Mouse (Mus musculus) MEL (cell line): ENCODE measurements around the gene Gga1. TPM values are rescaled to one million over a fixed set of nuclear protein-coding genes. Genes with fewer than 3 reads are reported as not detected.

ENCODE experiments used
- DNase-seq: peaks from one replicate; pipeline ENCODE4 v3.0.0; 2011; ENCODE audit warnings: low read depth, low spot score
- H3K27ac ChIP-seq: 2 replicates; pipeline ENCODE4 v1.5.1; 2012; ENCODE audit warnings: low read depth, mild to moderate bottlenecking, control low read depth, low read length, moderate library complexity; ENCODE audit not compliant: control insufficient read depth
- H3K27me3 ChIP-seq, 2 experiments: fragments of 150-350 bp in 1 of 2; sonication (generic) in 1 of 2; 2 replicates each; pipeline ENCODE4 v1.6.1; 2012; ENCODE audit warnings: low read length in 2 of 2, mild to moderate bottlenecking in 2 of 2, improper control_type of control experiment in 1 of 2, moderate library complexity in 1 of 2; ENCODE audit not compliant: insufficient read depth in 2 of 2, control insufficient read depth in 1 of 2
- H3K36me3 ChIP-seq, 2 experiments: 2 replicates each; pipeline ENCODE4 v1.6.1; 2012 to 2014; ENCODE audit warnings: low read length in 2 of 2, improper control_type of control experiment in 1 of 2, inconsistent platforms in 1 of 2, mild to moderate bottlenecking in 1 of 2; ENCODE audit not compliant: insufficient read depth in 2 of 2, control insufficient read depth in 1 of 2
- H3K4me1 ChIP-seq, 2 experiments: fragments of 150-350 bp in 1 of 2; sonication (generic) in 1 of 2; 2 replicates each; pipeline ENCODE4 v1.6.1; 2012; ENCODE audit warnings: low read length in 2 of 2, improper control_type of control experiment in 1 of 2, mild to moderate bottlenecking in 1 of 2; ENCODE audit not compliant: insufficient read depth in 2 of 2, control insufficient read depth in 1 of 2
- H3K4me3 ChIP-seq, 2 experiments: fragments of 150-350 bp in 1 of 2; sonication (generic) in 1 of 2; 2 replicates each; pipeline ENCODE4 v1.5.1; 2012; ENCODE audit warnings: low read depth in 2 of 2, low read length in 2 of 2, mild to moderate bottlenecking in 2 of 2, moderate library complexity in 2 of 2, control low read depth in 1 of 2, improper control_type of control experiment in 1 of 2; ENCODE audit not compliant: control insufficient read depth in 1 of 2, insufficient read depth in 1 of 2
- H3K79me2 ChIP-seq: 2 replicates; pipeline ENCODE4 v1.6.1; 2012; ENCODE audit warnings: mild to moderate bottlenecking, low read length, moderate library complexity; ENCODE audit not compliant: control insufficient read depth, poor library complexity, insufficient read depth
- H3K9ac ChIP-seq: 2 replicates; pipeline ENCODE4 v1.6.1; 2012; ENCODE audit warnings: low read depth, mild to moderate bottlenecking, control low read depth, low read length, moderate library complexity; ENCODE audit not compliant: control insufficient read depth, poor library complexity, severe bottlenecking
- H3K9me3 ChIP-seq: fragments of 150-350 bp; sonication (generic); replicated peaks from 2 replicates; pipeline ENCODE4 v1.6.1; 2012; ENCODE audit warnings: mild to moderate bottlenecking, low read length, improper control_type of control experiment, moderate library complexity; ENCODE audit not compliant: insufficient read depth
- CTCF ChIP-seq, 3 experiments: IDR thresholded peaks in 2 of 3; conservative IDR thresholded peaks in 1 of 3; 2 replicates each; pipeline ENCODE4 v1.5.1; 2011 to 2012; ENCODE audit warnings: low read length in 3 of 3, low read depth in 2 of 3, mild to moderate bottlenecking in 2 of 3, improper control_type of control experiment in 1 of 3, inconsistent platforms in 1 of 3, mixed read lengths in 1 of 3, moderate library complexity in 1 of 3; ENCODE audit not compliant: control insufficient read depth in 1 of 3, insufficient read depth in 1 of 3, poor library complexity in 1 of 3, severe bottlenecking in 1 of 3
- E2F4 ChIP-seq: IDR thresholded peaks from 2 replicates; pipeline ENCODE4 v1.6.1; 2011; ENCODE audit warnings: low read depth, low read length, improper control_type of control experiment, borderline replicate concordance
- GABPA ChIP-seq: IDR thresholded peaks from 2 replicates; pipeline ENCODE4 v1.6.1; 2012; ENCODE audit warnings: low read depth, mild to moderate bottlenecking, inconsistent platforms, low read length, improper control_type of control experiment, moderate library complexity
- HCFC1 ChIP-seq: IDR thresholded peaks from 2 replicates; pipeline ENCODE4 v1.6.1; 2012; ENCODE audit warnings: low read depth, mild to moderate bottlenecking, inconsistent platforms, low read length, improper control_type of control experiment, moderate library complexity
- JUND ChIP-seq: IDR thresholded peaks from 2 replicates; pipeline ENCODE4 v1.6.1; 2011; ENCODE audit warnings: low read depth, mild to moderate bottlenecking, improper control_type of control experiment, low read length
- MAFK ChIP-seq: IDR thresholded peaks from 2 replicates; pipeline ENCODE4 v1.6.1; 2011; ENCODE audit warnings: low read depth, mild to moderate bottlenecking, low read length, improper control_type of control experiment, borderline replicate concordance
- MAZ ChIP-seq: IDR thresholded peaks from 2 replicates; pipeline ENCODE4 v1.6.1; 2012; ENCODE audit warnings: low read depth, mild to moderate bottlenecking, inconsistent platforms, low read length, improper control_type of control experiment
- MXI1 ChIP-seq: IDR thresholded peaks from 2 replicates; pipeline ENCODE4 v1.6.1; 2011; ENCODE audit warnings: mild to moderate bottlenecking, low read depth, low read length, improper control_type of control experiment
- POLR2AphosphoS2 ChIP-seq: IDR thresholded peaks from 2 replicates; pipeline ENCODE4 v1.6.1; 2011; ENCODE audit warnings: low read length, improper control_type of control experiment
- POLR2AphosphoS5 ChIP-seq: IDR thresholded peaks from 2 replicates; pipeline ENCODE4 v1.6.1; 2012; ENCODE audit warnings: low read depth, borderline replicate concordance, mild to moderate bottlenecking, inconsistent platforms, low read length, moderate library complexity, mixed read lengths
- RAD21 ChIP-seq: IDR thresholded peaks from 2 replicates; pipeline ENCODE4 v1.6.1; 2011; ENCODE audit warnings: mild to moderate bottlenecking, low read depth, low read length, improper control_type of control experiment
- RCOR1 ChIP-seq: IDR thresholded peaks from 2 replicates; pipeline ENCODE4 v1.6.1; 2012; ENCODE audit warnings: low read depth, mild to moderate bottlenecking, inconsistent platforms, low read length, improper control_type of control experiment
- SIN3A ChIP-seq: IDR thresholded peaks from 2 replicates; pipeline ENCODE4 v1.6.1; 2012; ENCODE audit warnings: low read length, improper control_type of control experiment, inconsistent platforms
- UBTF ChIP-seq: IDR thresholded peaks from 2 replicates; pipeline ENCODE4 v1.6.1; 2012; ENCODE audit warnings: low read depth, mild to moderate bottlenecking, inconsistent platforms, low read length, improper control_type of control experiment, moderate library complexity, borderline replicate concordance; ENCODE audit not compliant: insufficient read depth
- ZKSCAN1 ChIP-seq: IDR thresholded peaks from 2 replicates; pipeline ENCODE4 v1.6.1; 2012; ENCODE audit warnings: low read depth, mild to moderate bottlenecking, inconsistent platforms, low read length, improper control_type of control experiment, moderate library complexity
- ZMIZ1 ChIP-seq: IDR thresholded peaks from 2 replicates; pipeline ENCODE4 v1.6.1; 2012; ENCODE audit warnings: low read depth, mild to moderate bottlenecking, inconsistent platforms, low read length, improper control_type of control experiment, moderate library complexity
- ZNF384 ChIP-seq: IDR thresholded peaks from 2 replicates; pipeline ENCODE4 v1.6.1; 2012; ENCODE audit warnings: low read depth, mild to moderate bottlenecking, inconsistent platforms, low read length, improper control_type of control experiment
- polyA plus RNA-seq, 2 experiments: library from polyadenylated mRNA; stranded (reverse) in 1 of 2; unstranded in 1 of 2; fragments of >175 nt in 1 of 2; fragments of >200 nt in 1 of 2; gene quantifications; 2 replicates each; pipeline versions ENCODE4 v1.2.1 to v1.2.4; 2012; ENCODE audit warnings: low replicate concordance in 2 of 2, low read depth in 1 of 2; ENCODE audit not compliant: insufficient read length in 2 of 2, insufficient read depth in 1 of 2, missing spikeins in 1 of 2
- total RNA-seq: library from RNA; depleted of rRNA; stranded (reverse); fragments of 300-350 nt; gene quantifications from 2 replicates; pipeline ENCODE4 v1.2.3, GENCODE M21; 2012

The Gga1 gene
- total and polyA plus RNA-seq, 3 experiments = 18.2 to 48.1 TPM; not detected in 1

DNA sequence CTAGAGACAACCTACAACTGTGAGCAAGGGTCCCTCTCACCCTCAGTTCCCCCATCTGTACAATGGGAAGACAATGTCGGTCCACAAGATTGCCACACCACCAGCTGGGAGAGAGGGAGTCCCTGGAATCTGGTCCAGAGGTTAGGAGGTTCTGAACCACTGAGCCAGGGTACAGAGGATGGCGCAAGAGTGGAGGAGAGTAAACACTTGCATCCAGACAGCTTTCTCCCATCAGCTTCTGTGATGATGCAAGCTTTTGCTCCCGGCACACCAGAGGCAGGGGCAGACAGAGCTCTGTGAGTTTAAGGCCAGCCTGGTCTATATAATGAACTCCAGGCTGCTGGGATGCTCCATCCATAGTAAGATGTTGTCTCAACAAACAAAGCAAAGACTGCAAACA lies 36.7 kb upstream of the Gga1 start:
- Histone ChIP-seq H3K36me3 (peaks cover 0 to 7% of the 10 kb centered on the region in 2 experiments; a peak in 2 of 4 replicates), H3K9me3 (no peaks in the 10 kb centered on the region), H3K27me3 (peaks cover 10 to 12% of the 10 kb centered on the region in 2 experiments), H3K4me3 (no peak overlapping the region), H3K4me1 (peaks cover 0 to 24% of the 10 kb centered on the region in 2 experiments; a peak in 2 of 4 replicates), H3K79me2 (no peaks in the 10 kb centered on the region), H3K9ac (no peak overlapping the region), H3K27ac (no peak overlapping the region)
- DNase-seq = no peak
- TF ChIP-seq GABPA (no peak), JUND (no peak), ZKSCAN1 (no peak)

DNA sequence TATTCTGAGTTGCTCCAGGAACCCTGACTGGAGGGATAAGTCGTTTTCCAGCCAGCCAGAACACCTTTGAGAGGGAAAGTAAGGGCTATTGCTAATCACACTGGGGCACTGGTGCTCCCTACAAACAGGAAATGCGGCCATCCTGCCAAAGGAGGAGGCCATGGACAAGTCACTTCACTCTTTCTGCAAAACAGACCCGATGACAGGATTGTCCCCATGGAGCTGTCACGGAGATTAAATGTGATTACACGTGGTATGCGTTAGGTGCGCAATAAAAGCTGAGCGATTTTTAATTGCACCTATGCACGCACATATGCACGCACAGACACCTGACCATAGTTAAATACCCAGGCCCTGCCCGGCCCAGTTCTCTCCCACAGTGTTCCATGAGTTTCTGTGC lies 36.2 kb upstream of the Gga1 start:
- H3K27ac ChIP-seq = no peak overlapping the region

DNA sequence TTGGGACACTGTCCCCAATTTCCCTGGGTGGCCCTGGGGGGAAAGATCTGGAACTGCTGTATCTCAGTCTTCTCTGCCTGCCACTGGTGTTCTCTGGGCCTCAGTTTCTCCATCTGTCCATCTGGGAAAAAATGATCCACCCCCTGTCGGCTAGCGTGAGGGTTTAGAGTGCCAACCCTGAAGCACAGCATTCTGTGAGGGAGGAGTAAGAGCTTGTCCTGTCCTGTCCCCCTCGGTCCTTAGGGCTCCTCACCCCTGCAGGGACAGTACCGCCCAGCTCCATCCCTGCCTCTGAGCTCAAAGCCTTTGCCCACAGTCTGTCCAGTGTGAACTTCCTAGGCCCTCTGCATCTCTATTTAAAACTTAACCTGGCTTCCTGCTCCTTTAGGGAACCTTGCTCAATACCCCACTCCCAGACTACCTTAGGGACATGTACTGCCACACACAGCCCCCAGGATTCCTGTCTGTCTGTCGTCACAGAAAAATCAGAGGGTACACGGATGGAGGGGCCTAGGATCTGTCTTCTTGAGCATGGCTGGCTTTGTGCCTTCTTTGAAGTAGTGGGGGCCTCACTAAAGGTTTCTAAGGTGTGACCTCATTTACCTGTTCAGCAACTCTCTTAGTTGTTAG lies 35.7 kb upstream of the Gga1 start:
- Histone ChIP-seq H3K79me2 (no peaks in the 10 kb centered on the region), H3K27ac (no peak overlapping the region), H3K36me3 (peaks cover 0 to 4% of the 10 kb centered on the region in 2 experiments; a peak in 1 of 4 replicates), H3K27me3 (peaks cover 10 to 12% of the 10 kb centered on the region in 2 experiments), H3K4me1 (peaks cover 0 to 18% of the 10 kb centered on the region in 2 experiments; a peak in 1 of 4 replicates), H3K4me3 (no peak overlapping the region), H3K9me3 (no peaks in the 10 kb centered on the region), H3K9ac (no peak overlapping the region)
- no peak for DNase-seq
- TF ChIP-seq SIN3A = no peak

More for the DNA sequence above, 36.2 kb upstream of the Gga1 start:
- H3K9me3 ChIP-seq = no peaks in the 10 kb centered on the region
- H3K9ac ChIP-seq = no peak overlapping the region
- H3K4me1 ChIP-seq = peaks cover 0 to 22% of the 10 kb centered on the region in 2 experiments; a peak in 1 of 4 replicates
- peaks cover 0 to 7% of the 10 kb centered on the region in 2 experiments; a peak in 2 of 4 replicates for H3K36me3 ChIP-seq
- no peak overlapping the region for H3K4me3 ChIP-seq
- no peak for TF ChIP-seq E2F4
- no peak for TF ChIP-seq CTCF (IDR thresholded peaks at IDR 0.05 in 2 of 3, conservative IDR thresholded peaks at IDR 0.05 in 1 of 3; ENCODE audit: control insufficient read depth in 1 of 3, insufficient read depth in 1 of 3, low read depth in 2 of 3, low read length in 3 of 3, poor library complexity in 1 of 3, severe bottlenecking in 1 of 3)
- no peak for TF ChIP-seq GABPA
- no peak for TF ChIP-seq HCFC1
- no peak for TF ChIP-seq RCOR1
- no peak for TF ChIP-seq UBTF
- no peak for TF ChIP-seq MAFK
- TF ChIP-seq POLR2AphosphoS5 = no peak
- TF ChIP-seq ZMIZ1 = no peak
- no peak for TF ChIP-seq POLR2AphosphoS2
- TF ChIP-seq RAD21 = no peak
- TF ChIP-seq MAZ = no peak
- TF ChIP-seq ZNF384 = no peak
- TF ChIP-seq MXI1 = no peak
- peaks cover 10 to 12% of the 10 kb centered on the region in 2 experiments for H3K27me3 ChIP-seq
- H3K79me2 ChIP-seq = no peaks in the 10 kb centered on the region
- no peak for DNase-seq
